Mouse (Mus musculus): ENCODE data around the gene Carmil2. TPM values are rescaled to one million over a fixed set of nuclear protein-coding genes. Genes with fewer than 3 reads are reported as not detected.

Gene Carmil2
- polyA plus RNA-seq, 1 experiment from 2014 or later = 3.3 TPM

- no peak overlapping the region for H3K4me3 ChIP-seq (ENCODE audit: low read depth, low read length)
- H3K9me3 ChIP-seq (ENCODE audit: control insufficient read depth, low read length) = no peaks in the 10 kb centered on the region
- H3K4me1 ChIP-seq (ENCODE audit: control insufficient read depth, insufficient read depth, low read length) = no peaks in the 10 kb centered on the region
- H3K36me3 ChIP-seq (ENCODE audit: control insufficient read depth, insufficient read depth, low read length) = peaks cover 11% of the 10 kb centered on the region
- no peaks in the 10 kb centered on the region for H3K27me3 ChIP-seq (ENCODE audit: control insufficient read depth, insufficient read depth, low read length)
- H3K9ac ChIP-seq (ENCODE audit: low read length) = no peak overlapping the region
- 77% methylated on average over 3 of the region's 3 CpGs for WGBS
- ATAC-seq (ENCODE audit: low FRiP score) = no peak
- H3K27ac ChIP-seq (ENCODE audit: low read depth, low read length) = no peak overlapping the region
- H3K4me2 ChIP-seq = no peak overlapping the region
- no peak for DNase-seq (ENCODE audit: low spot score, missing footprints)
Measured at GRCm38 (mm10) chr8:105661167-105661566, 24.9 kb upstream of the Carmil2 start.

GRCm38 (mm10) chr8:105677891-105678290 is 8.2 kb upstream of the Carmil2 start:
- Histone ChIP-seq H3K4me2 (no peak overlapping the region), H3K36me3 (ENCODE audit: control insufficient read depth, insufficient read depth, low read length) (peaks cover 40% of the 10 kb centered on the region), H3K4me3 (ENCODE audit: low read depth, low read length) (no peak overlapping the region), H3K27ac (ENCODE audit: low read depth, low read length) (no peak overlapping the region), H3K27me3 (ENCODE audit: control insufficient read depth, insufficient read depth, low read length) (no peaks in the 10 kb centered on the region), H3K9me3 (ENCODE audit: control insufficient read depth, low read length) (no peaks in the 10 kb centered on the region), H3K4me1 (ENCODE audit: control insufficient read depth, insufficient read depth, low read length) (no peaks in the 10 kb centered on the region), H3K9ac (ENCODE audit: low read length) (no peak overlapping the region)
- WGBS = 91% methylated on average over 1 of the region's 1 CpGs
- no peak for ATAC-seq (ENCODE audit: low FRiP score)
- no peak for DNase-seq (ENCODE audit: low spot score, missing footprints)

- DNase-seq (ENCODE audit: low spot score, missing footprints) (no peak), ATAC-seq (ENCODE audit: low FRiP score) (no peak)
- Histone ChIP-seq H3K27me3 (ENCODE audit: control insufficient read depth, insufficient read depth, low read length) (no peaks in the 10 kb centered on the region; the same call in 1 of the 2 replicates), H3K9ac (ENCODE audit: low read length) (no peak overlapping the region), H3K36me3 (ENCODE audit: control insufficient read depth, insufficient read depth, low read length) (peaks cover 14% of the 10 kb centered on the region), H3K4me3 (ENCODE audit: low read depth, low read length) (no peak overlapping the region), H3K27ac (ENCODE audit: low read depth, low read length) (no peak overlapping the region), H3K4me2 (no peak overlapping the region), H3K9me3 (ENCODE audit: control insufficient read depth, low read length) (no peaks in the 10 kb centered on the region), H3K4me1 (ENCODE audit: control insufficient read depth, insufficient read depth, low read length) (no peaks in the 10 kb centered on the region)
- WGBS = 84% methylated on average over 7 of the region's 7 CpGs
Measured at GRCm38 (mm10) chr8:105685325-105685724, 749 bp upstream of the Carmil2 start.

- no peak overlapping the region for H3K27ac ChIP-seq (ENCODE audit: low read depth, low read length)
- no peaks in the 10 kb centered on the region; the same call in 1 of the 2 replicates for H3K27me3 ChIP-seq (ENCODE audit: control insufficient read depth, insufficient read depth, low read length)
Measured at GRCm38 (mm10) chr8:105686551-105686950, 477 bp downstream of the Carmil2 start.

GRCm38 (mm10) chr8:105687512-105687911 is 1.4 kb downstream of the Carmil2 start:
- Histone ChIP-seq H3K9ac (ENCODE audit: low read length) (no peak overlapping the region), H3K27ac (ENCODE audit: low read depth, low read length) (no peak overlapping the region), H3K27me3 (ENCODE audit: control insufficient read depth, insufficient read depth, low read length) (no peaks in the 10 kb centered on the region; the same call in 1 of the 2 replicates), H3K9me3 (ENCODE audit: control insufficient read depth, low read length) (no peaks in the 10 kb centered on the region), H3K36me3 (ENCODE audit: control insufficient read depth, insufficient read depth, low read length) (peaks cover 3% of the 10 kb centered on the region; the same call in 1 of the 2 replicates), H3K4me2 (no peak overlapping the region), H3K4me1 (ENCODE audit: control insufficient read depth, insufficient read depth, low read length) (no peaks in the 10 kb centered on the region), H3K4me3 (ENCODE audit: low read depth, low read length) (no peak overlapping the region)
- DNase-seq (ENCODE audit: low spot score, missing footprints) (no peak), ATAC-seq (ENCODE audit: low FRiP score) (no peak)
- WGBS = 57% methylated on average over 8 of the region's 8 CpGs

More at GRCm38 (mm10) chr8:105686551-105686950, 477 bp downstream of the Carmil2 start:
- no peak overlapping the region for H3K4me2 ChIP-seq
- no peaks in the 10 kb centered on the region for H3K4me1 ChIP-seq (ENCODE audit: control insufficient read depth, insufficient read depth, low read length)
- no peaks in the 10 kb centered on the region for H3K9me3 ChIP-seq (ENCODE audit: control insufficient read depth, low read length)
- no peak overlapping the region for H3K4me3 ChIP-seq (ENCODE audit: low read depth, low read length)
- H3K36me3 ChIP-seq (ENCODE audit: control insufficient read depth, insufficient read depth, low read length) = peaks cover 7% of the 10 kb centered on the region
- ATAC-seq (ENCODE audit: low FRiP score) (no peak), DNase-seq (ENCODE audit: low spot score, missing footprints) (no peak)
- WGBS = 70% methylated on average over 6 of the region's 6 CpGs
- H3K9ac ChIP-seq (ENCODE audit: low read length) = no peak overlapping the region

- Histone ChIP-seq H3K9ac (ENCODE audit: low read length) (no peak overlapping the region), H3K4me3 (ENCODE audit: low read depth, low read length) (no peak overlapping the region), H3K36me3 (ENCODE audit: control insufficient read depth, insufficient read depth, low read length) (peaks cover 3% of the 10 kb centered on the region; the same call in 1 of the 2 replicates), H3K27ac (ENCODE audit: low read depth, low read length) (no peak overlapping the region), H3K9me3 (ENCODE audit: control insufficient read depth, low read length) (peaks cover 5% of the 10 kb centered on the region; the same call in 1 of the 2 replicates), H3K27me3 (ENCODE audit: control insufficient read depth, insufficient read depth, low read length) (no peaks in the 10 kb centered on the region; the same call in 1 of the 2 replicates), H3K4me2 (no peak overlapping the region), H3K4me1 (ENCODE audit: control insufficient read depth, insufficient read depth, low read length) (no peaks in the 10 kb centered on the region)
- 66% methylated on average over 14 of the region's 14 CpGs for WGBS
- ATAC-seq (ENCODE audit: low FRiP score) (no peak), DNase-seq (ENCODE audit: low spot score, missing footprints) (no peak)
Measured at GRCm38 (mm10) chr8:105688242-105688752, 2.2 kb downstream of the Carmil2 start.

- Histone ChIP-seq H3K27me3 (ENCODE audit: control insufficient read depth, insufficient read depth, low read length) (peaks cover under 1% of the 10 kb centered on the region), H3K36me3 (ENCODE audit: control insufficient read depth, insufficient read depth, low read length) (no peaks in the 10 kb centered on the region), H3K4me1 (ENCODE audit: control insufficient read depth, insufficient read depth, low read length) (peaks cover 8% of the 10 kb centered on the region), H3K9me3 (ENCODE audit: control insufficient read depth, low read length) (peaks cover 5% of the 10 kb centered on the region; the same call in 1 of the 2 replicates), H3K27ac (ENCODE audit: low read depth, low read length) (no peak overlapping the region), H3K4me3 (ENCODE audit: low read depth, low read length) (no peak overlapping the region), H3K9ac (ENCODE audit: low read length) (no peak overlapping the region), H3K4me2 (no peak overlapping the region)
- no peak for DNase-seq (ENCODE audit: low spot score, missing footprints)
- WGBS = 61% methylated on average over 34 of the region's 35 CpGs
- no peak for ATAC-seq (ENCODE audit: low FRiP score)
Measured at GRCm38 (mm10) chr8:105689256-105689982, 3.3 kb downstream of the Carmil2 start.

- H3K4me3 ChIP-seq (ENCODE audit: low read depth, low read length) = no peak overlapping the region
- peaks cover 11% of the 10 kb centered on the region for H3K4me1 ChIP-seq (ENCODE audit: control insufficient read depth, insufficient read depth, low read length)
- ATAC-seq (ENCODE audit: low FRiP score) (no peak), DNase-seq (ENCODE audit: low spot score, missing footprints) (no peak)
- H3K27me3 ChIP-seq (ENCODE audit: control insufficient read depth, insufficient read depth, low read length) = peaks cover 2% of the 10 kb centered on the region
- H3K9me3 ChIP-seq (ENCODE audit: control insufficient read depth, low read length) = peaks cover 5% of the 10 kb centered on the region; the same call in 1 of the 2 replicates
- H3K36me3 ChIP-seq (ENCODE audit: control insufficient read depth, insufficient read depth, low read length) = no peaks in the 10 kb centered on the region
- 90% methylated on average over 9 of the region's 9 CpGs for WGBS
- H3K9ac ChIP-seq (ENCODE audit: low read length) = no peak overlapping the region
- H3K27ac ChIP-seq (ENCODE audit: low read depth, low read length) = no peak overlapping the region
- no peak overlapping the region for H3K4me2 ChIP-seq
Measured at GRCm38 (mm10) chr8:105689983-105690360, 3.9 kb downstream of the Carmil2 start.

- H3K4me2 ChIP-seq = no peak overlapping the region
- peaks cover 2% of the 10 kb centered on the region for H3K27me3 ChIP-seq (ENCODE audit: control insufficient read depth, insufficient read depth, low read length)
- H3K36me3 ChIP-seq (ENCODE audit: control insufficient read depth, insufficient read depth, low read length) = no peaks in the 10 kb centered on the region
- H3K9ac ChIP-seq (ENCODE audit: low read length) = no peak overlapping the region
- H3K9me3 ChIP-seq (ENCODE audit: control insufficient read depth, low read length) = peaks cover 5% of the 10 kb centered on the region; the same call in 1 of the 2 replicates
- ATAC-seq (ENCODE audit: low FRiP score) (no peak), DNase-seq (ENCODE audit: low spot score, missing footprints) (no peak)
- H3K4me3 ChIP-seq (ENCODE audit: low read depth, low read length) = no peak overlapping the region
- no peak overlapping the region for H3K27ac ChIP-seq (ENCODE audit: low read depth, low read length)
- 85% methylated on average over 14 of the region's 14 CpGs for WGBS
- peaks cover 11% of the 10 kb centered on the region for H3K4me1 ChIP-seq (ENCODE audit: control insufficient read depth, insufficient read depth, low read length)
Measured at GRCm38 (mm10) chr8:105690978-105691377, 4.9 kb downstream of the Carmil2 start.

All from midbrain, embryonic 11.5 days (tissue).